Mouse (Mus musculus) pancreas, adult 10 weeks (tissue): Measurements from ENCODE around the gene Cabs1. TPM values are rescaled to one million over a fixed set of nuclear protein-coding genes. Genes with fewer than 3 reads are reported as not detected.

Experiments used
- polyA plus RNA-seq: library from polyadenylated mRNA; stranded (reverse); fragments of 350-450 nt; fragmentation: Illumina TruSeq; extraction: RNeasy Lipid Tissue Mini Kit (QIAGEN cat#74804); gene quantifications from one replicate; pipeline ENCODE4 v1.2.3, GENCODE M21; 2015; ENCODE audit warnings: low read depth, low replicate concordance; ENCODE audit not compliant: insufficient read depth

The Cabs1 gene
- polyA plus RNA-seq = not detected

GRCm38 (mm10) chr5:87979139-87979538 lies at the start of gene Cabs1:
TSS of gene Cabs1 (plus strand) at chr5:87979439.

GRCm38 (mm10) chr5:87969201-87969600 lies 10.0 kb upstream of the Cabs1 start, which contains the start of the genes 2310003L06Rik and Gm28434:
TSS of gene 2310003L06Rik (plus strand) at chr5:87969459.
TSS of gene Gm28434 (plus strand) at chr5:87969517.

DNA sequence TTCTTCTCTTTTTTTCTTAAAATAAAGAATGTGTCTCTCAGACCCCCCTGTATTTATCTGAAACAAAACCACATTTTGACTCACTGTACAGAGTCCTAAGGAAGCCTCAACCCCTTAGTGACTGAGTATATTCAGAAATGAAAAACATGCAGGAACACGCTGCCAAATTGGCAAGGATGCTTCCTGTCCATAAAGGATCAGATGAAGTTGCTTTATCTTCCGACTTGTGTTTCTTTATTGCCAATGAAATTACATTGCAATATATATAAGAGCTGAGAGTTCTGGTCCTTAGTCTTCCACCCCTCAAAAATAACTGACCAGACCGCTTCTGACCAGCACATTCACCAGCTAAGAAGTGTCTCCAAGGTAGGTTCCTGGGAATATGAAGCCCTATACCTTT lies 23.0 kb downstream of the Cabs1 start, which contains the start of gene Smr3a:
Smr3a (plus strand) TSS at position 301 of the 400 bp plus-strand sequence.

Other genes with a start within 250 kb of the Cabs1 start
- not detected for gene Csn1s2a, start 204.9 kb upstream of the Cabs1 start, polyA plus RNA-seq
- not detected for gene Csn1s2b, start 171.4 kb upstream of the Cabs1 start, polyA plus RNA-seq
- not detected for gene Prr27, start 153.8 kb upstream of the Cabs1 start, polyA plus RNA-seq
- not detected for gene Odam, start 94.4 kb upstream of the Cabs1 start, polyA plus RNA-seq
- not detected for gene Csn3, start 53.9 kb upstream of the Cabs1 start, polyA plus RNA-seq
- not detected for gene 2310003L06Rik, start 10.0 kb upstream of the Cabs1 start, polyA plus RNA-seq
- not detected for gene Gm28434, start 9.9 kb upstream of the Cabs1 start, polyA plus RNA-seq
- not detected for gene Smr3a, start 23.1 kb downstream of the Cabs1 start, polyA plus RNA-seq
- not detected for gene Smr2, start 107.1 kb downstream of the Cabs1 start, polyA plus RNA-seq
- gene Gm11116, start 132.1 kb downstream of the Cabs1 start, polyA plus RNA-seq = not detected
- not detected for gene Gm11115, start 174.7 kb downstream of the Cabs1 start, polyA plus RNA-seq